Mouse (Mus musculus) heart, postnatal 0 days (tissue): Measurements from ENCODE around the gene Pigo.

Experiments used
- CTCF ChIP-seq: IDR thresholded peaks from 2 replicates; pipeline ENCODE4 v1.5.1; 2016; ENCODE audit warnings: antibody characterized with exemption, control low read depth, low read depth
- EP300 ChIP-seq: IDR thresholded peaks from 2 replicates; pipeline ENCODE4 v1.6.1; 2016; ENCODE audit warnings: antibody characterized with exemption, low read depth

GRCm38 (mm10) chr4:43035851-43036250 is 10.2 kb upstream of the Pigo start:
- no peak for TF ChIP-seq CTCF
- TF ChIP-seq EP300: no peak
